Mouse (Mus musculus) E14TG2a.4 (cell line): ENCODE results near the gene Ms4a3.

ENCODE experiments used
- CTCF ChIP-seq: conservative IDR thresholded peaks from 2 replicates; pipeline ENCODE4 v1.5.1; 2014; ENCODE audit warnings: low read length
- POU5F1 ChIP-seq: IDR thresholded peaks from 2 replicates; pipeline ENCODE4 v1.6.1; 2014; ENCODE audit warnings: low read length, borderline replicate concordance

- TF ChIP-seq CTCF: no peak
- TF ChIP-seq POU5F1: no peak
Observed at GRCm38 (mm10) chr19:11660459-11660858, 19.8 kb upstream of the Ms4a3 start, which contains the start of gene Oosp2.
